Mouse (Mus musculus) CD8-positive naive resting alpha-beta T cell, adult 2 months (primary cell): ENCODE measurements around the gene Unc119b.
"Not testable (repeated sequence)": the region's sequence is repeated elsewhere in the genome, so short reads cannot be mapped to it uniquely, and the experiment has no call there.

ENCODE experiments used
- DNase-seq, 2 experiments: peaks; one replicate each; pipeline ENCODE4 v3.0.0; 2022; ENCODE audit warnings: low read depth in 2 of 2, low spot score in 2 of 2

Gene Unc119b

GRCm38 (mm10) chr5:115139124-115139523 lies 4.3 kb upstream of the Unc119b start:
- no peak for DNase-seq

- no peak for DNase-seq
Measured at GRCm38 (mm10) chr5:115133358-115134066, 1.3 kb downstream of the Unc119b start.

- DNase-seq, result no peak
Measured at GRCm38 (mm10) chr5:115132465-115132864, 2.3 kb downstream of the Unc119b start.

- DNase-seq, result no peak
Measured at GRCm38 (mm10) chr5:115129328-115129727, 5.4 kb downstream of the Unc119b start.

- DNase-seq, result no peak
Measured at GRCm38 (mm10) chr5:115127421-115128179, 7.2 kb downstream of the Unc119b start.

GRCm38 (mm10) chr5:115126578-115127312 lies 8.0 kb downstream of the Unc119b start:
- DNase-seq, result peak in 1 of 2 experiments; percentile 19

GRCm38 (mm10) chr5:115125211-115125871 lies 9.4 kb downstream of the Unc119b start:
- peak; percentile 76 to 83 for DNase-seq

- DNase-seq, result no peak
Measured at GRCm38 (mm10) chr5:115124690-115125089, 10.1 kb downstream of the Unc119b start.

GRCm38 (mm10) chr5:115120978-115121377 lies 13.8 kb downstream of the Unc119b start:
- DNase-seq, result no peak

GRCm38 (mm10) chr5:115118961-115119570 lies 15.7 kb downstream of the Unc119b start, which contains the start of gene Acads:
Acads (minus strand) TSS chr5:115119346.
- DNase-seq, result peak; percentile 79 to 82

- DNase-seq, result no peak
Measured at GRCm38 (mm10) chr5:115117467-115117866, 17.3 kb downstream of the Unc119b start.

GRCm38 (mm10) chr5:115116426-115116825 lies 18.3 kb downstream of the Unc119b start:
- DNase-seq, result no peak

GRCm38 (mm10) chr5:115114501-115114900 lies 20.3 kb downstream of the Unc119b start:
- no peak for DNase-seq

- DNase-seq, result no peak
Measured at GRCm38 (mm10) chr5:115113244-115113643, 21.5 kb downstream of the Unc119b start.

- DNase-seq, result no peak
Measured at GRCm38 (mm10) chr5:115111156-115111555, 23.6 kb downstream of the Unc119b start.

- not testable (repeated sequence) for DNase-seq
Measured at GRCm38 (mm10) chr5:115103253-115103652, 31.5 kb downstream of the Unc119b start.

GRCm38 (mm10) chr5:115102231-115102630 lies 32.5 kb downstream of the Unc119b start:
- no peak for DNase-seq

GRCm38 (mm10) chr5:115100473-115100872 lies 34.3 kb downstream of the Unc119b start:
- DNase-seq, result no peak

- DNase-seq, result no peak
Measured at GRCm38 (mm10) chr5:115099991-115100390, 34.8 kb downstream of the Unc119b start.

- DNase-seq, result no peak
Measured at GRCm38 (mm10) chr5:115099530-115099929, 35.2 kb downstream of the Unc119b start.

GRCm38 (mm10) chr5:115098195-115098594 lies 36.6 kb downstream of the Unc119b start, which contains the start of gene Gm10401:
Gm10401 (minus strand) TSS chr5:115098295.
- DNase-seq, result no peak
